Mouse (Mus musculus) kidney, postnatal 0 days (tissue): ENCODE data around the gene Invs. TPM values are rescaled to one million over a fixed set of nuclear protein-coding genes. Genes with fewer than 3 reads are reported as not detected.

Experiments used
- ATAC-seq: fragments of 200-750 bp; cut with Nextera tagmentation; replicated peaks from 2 replicates; pipeline ENCODE4 v1.8.0; 2017; ENCODE audit warnings: low read depth, moderate number of reproducible peaks, moderate TSS enrichment, moderate library complexity; ENCODE audit not compliant: low FRiP score
- DNase-seq: peaks from one replicate; pipeline ENCODE4 v3.0.0-alpha.2; 2016; ENCODE audit warnings: low spot score
- H3K27ac ChIP-seq: fragments of 300-500 bp; sonication (generic); 2 replicates; pipeline ENCODE4 v1.5.1; 2014; ENCODE audit warnings: mild to moderate bottlenecking
- H3K27me3 ChIP-seq: fragments of 300-500 bp; sonication (generic); 2 replicates; pipeline ENCODE4 v1.6.1; 2014; ENCODE audit warnings: low read length, mixed read lengths; ENCODE audit not compliant: insufficient read depth
- H3K36me3 ChIP-seq: fragments of 300-500 bp; sonication (generic); 2 replicates; pipeline ENCODE4 v1.6.1; 2014; ENCODE audit warnings: low read length, mixed read lengths; ENCODE audit not compliant: insufficient read depth
- H3K4me1 ChIP-seq: fragments of 300-500 bp; sonication (generic); replicated peaks from 2 replicates; pipeline ENCODE4 v1.6.1; 2014; ENCODE audit warnings: antibody characterized with exemption, low read length, mixed read lengths; ENCODE audit not compliant: insufficient read depth
- H3K4me2 ChIP-seq: fragments of 300-500 bp; sonication (generic); 2 replicates; pipeline ENCODE4 v1.6.1; 2014; ENCODE audit warnings: mild to moderate bottlenecking, low read length, moderate library complexity, mixed read lengths
- H3K4me3 ChIP-seq: fragments of 300-500 bp; sonication (generic); replicated peaks from 2 replicates; pipeline ENCODE4 v1.5.1; 2014; ENCODE audit warnings: low read depth, low read length
- H3K9ac ChIP-seq: fragments of 300-500 bp; sonication (generic); 2 replicates; pipeline ENCODE4 v1.6.1; 2014; ENCODE audit warnings: low read depth, low read length
- H3K9me3 ChIP-seq: fragments of 300-500 bp; sonication (generic); replicated peaks from 2 replicates; pipeline ENCODE4 v1.6.1; 2016; ENCODE audit warnings: low read length, inconsistent platforms, mixed read lengths
- CTCF ChIP-seq: IDR thresholded peaks from 2 replicates; pipeline ENCODE4 v1.5.1; 2016; ENCODE audit warnings: antibody characterized with exemption, low read depth, mild to moderate bottlenecking, moderate library complexity
- whole genome bisulfite sequencing: fragments of 180-500 bp; shearing (Covaris S2); extraction: QIAGEN DNeasy Blood & Tissue Kit; methylation state at CpG from one replicate; pipeline ENCODE4 v1.1.7; 2014; 5-methylcytosine and 5-hydroxymethylcytosine counted together
- polyA plus RNA-seq: library from polyadenylated mRNA; unstranded; fragments of >200 nt; fragmentation: Nextera tagmentation; extraction: Ambion mirVana; gene quantifications from 2 replicates; pipeline ENCODE4 v1.2.1, GENCODE M21; 2015

The Invs gene
- polyA plus RNA-seq, 1 experiment from 2014 or later = 4.0 TPM

GRCm38 (mm10) chr4:48458436-48458835 is 178.9 kb downstream of the Invs start:
- 94% methylated on average over 6 of the region's 6 CpGs for WGBS
- ATAC-seq (no peak), DNase-seq (no peak)
- H3K4me1 ChIP-seq = no peaks in the 10 kb centered on the region
- no peak overlapping the region for H3K9ac ChIP-seq
- H3K36me3 ChIP-seq = peaks cover 37% of the 10 kb centered on the region
- H3K27ac ChIP-seq = no peak overlapping the region
- H3K4me2 ChIP-seq = no peak overlapping the region
- H3K4me3 ChIP-seq = no peak overlapping the region
- TF ChIP-seq CTCF = no peak
- H3K9me3 ChIP-seq = no peaks in the 10 kb centered on the region
- no peaks in the 10 kb centered on the region for H3K27me3 ChIP-seq

DNA sequence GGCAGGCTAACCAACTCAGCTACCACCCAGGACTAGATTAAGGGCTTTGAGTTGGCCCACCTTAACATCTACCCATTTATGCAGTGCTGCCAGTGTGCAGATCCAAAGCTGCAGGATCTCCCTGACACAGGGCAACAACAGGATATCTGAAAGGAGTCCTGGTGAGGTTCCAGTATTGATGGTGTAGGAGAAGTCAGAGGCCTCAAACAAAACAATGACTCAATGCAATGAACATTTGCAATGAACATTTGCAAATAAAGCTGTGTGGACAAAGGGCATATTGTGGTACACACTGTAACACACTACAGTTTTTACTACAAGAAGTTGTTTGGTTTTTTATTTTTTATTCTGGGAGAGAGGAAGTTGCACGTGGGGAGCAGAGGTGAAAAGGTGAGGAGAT is 181.5 kb downstream of the Invs start:
- Histone ChIP-seq H3K27me3 (no peaks in the 10 kb centered on the region), H3K36me3 (peaks cover 36% of the 10 kb centered on the region), H3K4me2 (no peak overlapping the region), H3K4me3 (no peak overlapping the region), H3K9me3 (no peaks in the 10 kb centered on the region), H3K4me1 (no peaks in the 10 kb centered on the region), H3K9ac (no peak overlapping the region), H3K27ac (no peak overlapping the region)
- TF ChIP-seq CTCF = no peak
- WGBS = 78% methylated on average over 1 of the region's 1 CpGs
- no peak for ATAC-seq
- DNase-seq = no peak

- WGBS = 48% methylated on average over 1 of the region's 1 CpGs
- H3K4me1 ChIP-seq = peaks cover 4% of the 10 kb centered on the region; the same call in 1 of the 2 replicates
- H3K9me3 ChIP-seq = no peaks in the 10 kb centered on the region
- H3K4me3 ChIP-seq = no peak overlapping the region
- H3K36me3 ChIP-seq = peaks cover 15% of the 10 kb centered on the region
- no peak for TF ChIP-seq CTCF
- H3K4me2 ChIP-seq = peak overlapping the region; percentile 78; the same call in 1 of the 2 replicates
- no peak for DNase-seq
- H3K27me3 ChIP-seq = no peaks in the 10 kb centered on the region
- ATAC-seq = no peak
- no peak overlapping the region for H3K9ac ChIP-seq
- H3K27ac ChIP-seq = no peak overlapping the region
Observed at GRCm38 (mm10) chr4:48470977-48471376, 191.4 kb downstream of the Invs start.

- Histone ChIP-seq H3K4me3 (peak overlapping the region; percentile 88), H3K9me3 (no peaks in the 10 kb centered on the region), H3K27ac (no peak overlapping the region), H3K4me2 (peak overlapping the region; percentile 78), H3K36me3 (peaks cover 10% of the 10 kb centered on the region), H3K4me1 (peaks cover 4% of the 10 kb centered on the region; the same call in 1 of the 2 replicates), H3K27me3 (no peaks in the 10 kb centered on the region), H3K9ac (peak overlapping the region; percentile 90)
- ATAC-seq = no peak
- WGBS = 10% methylated on average over 12 of the region's 12 CpGs
- no peak for TF ChIP-seq CTCF
- DNase-seq = peak; percentile 34
Observed at GRCm38 (mm10) chr4:48472052-48472791, 192.7 kb downstream of the Invs start.

DNA sequence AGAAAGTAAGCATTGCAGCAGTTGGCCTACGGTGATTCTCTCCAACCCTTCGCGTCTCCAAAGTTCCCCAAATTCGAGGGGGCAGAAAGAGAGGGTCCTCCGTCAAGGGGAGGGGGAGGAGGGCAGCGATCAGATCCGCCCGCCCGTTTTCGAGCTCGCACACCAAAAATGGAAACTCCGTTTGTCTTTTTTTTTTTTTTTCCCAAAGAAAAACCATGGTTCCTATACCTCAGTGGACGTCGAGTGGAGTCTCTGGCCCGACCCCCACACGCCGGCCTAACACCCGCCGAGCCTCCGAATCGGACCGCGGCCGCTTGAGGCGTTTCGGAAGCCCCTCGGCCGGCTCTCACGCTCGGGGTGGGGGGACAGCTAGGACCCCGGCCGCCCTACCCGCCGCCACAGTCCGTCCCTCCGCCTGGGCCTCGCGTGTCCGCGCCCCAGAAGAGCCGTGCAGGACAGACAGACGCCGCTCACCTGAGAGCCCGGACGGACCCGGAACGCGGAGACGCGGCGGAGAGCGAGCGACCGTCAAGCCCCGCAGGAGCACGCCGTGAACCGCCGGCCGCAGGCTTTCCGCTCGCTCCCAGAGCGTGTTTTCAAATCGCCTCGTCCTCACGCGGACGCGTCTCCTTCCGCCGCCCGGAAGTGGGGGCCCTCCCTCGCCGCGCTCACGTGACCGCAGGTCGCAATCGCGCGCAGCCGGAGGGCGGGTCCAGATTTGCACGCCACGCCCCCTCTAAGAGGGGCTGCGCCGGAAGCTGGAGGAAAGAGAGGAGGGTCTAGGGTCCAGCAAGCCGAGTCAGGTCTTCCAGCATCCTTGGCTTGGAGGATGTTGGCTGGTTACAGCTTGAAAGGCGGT is 193.5 kb downstream of the Invs start, which contains the start of gene Tex10:
Tex10 (minus strand) TSS at position 668 of the 859 bp plus-strand sequence.
- peak; percentile 96 for ATAC-seq
- peak; percentile 93 for DNase-seq
- Histone ChIP-seq H3K27ac (peak within 1 kb of the TSS; percentile 82), H3K27me3 (no peaks in the 10 kb centered on the region), H3K9me3 (no peaks in the 10 kb centered on the region), H3K4me1 (peaks cover 4% of the 10 kb centered on the region; the same call in 1 of the 2 replicates), H3K36me3 (peaks cover 6% of the 10 kb centered on the region), H3K9ac (peak within 1 kb of the TSS; percentile 90), H3K4me2 (peak within 1 kb of the TSS; percentile 78), H3K4me3 (peak within 1 kb of the TSS; percentile 88)
- no peak for TF ChIP-seq CTCF
- under 1% methylated on average over 89 of the region's 89 CpGs for WGBS

GRCm38 (mm10) chr4:48473651-48474011 is 194.1 kb downstream of the Invs start:
- Histone ChIP-seq H3K4me2 (peak overlapping the region; percentile 78), H3K27me3 (no peaks in the 10 kb centered on the region), H3K27ac (peak overlapping the region; percentile 82), H3K9me3 (no peaks in the 10 kb centered on the region), H3K4me1 (peaks cover 4% of the 10 kb centered on the region; the same call in 1 of the 2 replicates), H3K36me3 (peaks cover 2% of the 10 kb centered on the region), H3K4me3 (peak overlapping the region; percentile 88), H3K9ac (peak overlapping the region; percentile 90; the same call in 1 of the 2 replicates)
- no peak for TF ChIP-seq CTCF
- DNase-seq (no peak), ATAC-seq (no peak)
- WGBS = 79% methylated on average over 2 of the region's 2 CpGs
